Mouse (Mus musculus) erythroid progenitor cell, adult 5-6 weeks (primary cell): Measurements from ENCODE around the gene Nphp1. TPM values are rescaled to one million over a fixed set of nuclear protein-coding genes. Genes with fewer than 3 reads are reported as not detected.

ENCODE experiments used
- ATAC-seq: replicated peaks from 2 replicates; pipeline ENCODE4 v1.8.0; 2016; ENCODE audit warnings: moderate number of reproducible peaks, mild to moderate bottlenecking, moderate TSS enrichment, inconsistent platforms; ENCODE audit not compliant: poor library complexity, low FRiP score, severe bottlenecking
- total RNA-seq, 2 experiments: library from RNA; stranded (forward) in 1 of 2; stranded (reverse) in 1 of 2; fragments of 150-400 nt in 1 of 2; fragments of 186-747, 209-891 nt in 1 of 2; gene quantifications; 2 replicates each; pipeline versions ENCODE4 v1.2.3 to v1.2.4; 2015 to 2017; ENCODE audit warnings: low replicate concordance in 2 of 2

The Nphp1 gene
- total RNA-seq, 2 experiments from 2014 or later: 2.0 to 8.4 TPM

DNA sequence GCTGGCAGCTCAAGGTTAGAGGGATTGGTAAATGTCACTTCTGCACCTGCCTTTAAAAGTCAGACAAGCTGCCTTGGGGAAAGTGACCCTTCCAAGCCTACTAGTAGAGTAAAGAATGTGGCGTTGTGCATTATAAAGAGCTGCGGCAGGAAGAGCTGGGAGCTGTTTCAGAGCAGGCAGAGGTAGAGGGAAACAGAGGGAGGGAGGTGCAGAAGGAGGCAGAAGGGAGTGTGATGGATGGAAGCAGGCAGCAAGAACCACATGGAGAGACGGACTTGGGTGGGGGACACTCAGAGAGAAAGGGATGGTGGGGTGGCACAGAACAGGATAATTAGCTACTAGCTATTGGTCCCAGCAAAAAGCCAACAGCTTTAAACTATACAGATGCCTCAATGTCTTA lies 80.6 kb downstream of the Nphp1 start:
- no peak for ATAC-seq

DNA sequence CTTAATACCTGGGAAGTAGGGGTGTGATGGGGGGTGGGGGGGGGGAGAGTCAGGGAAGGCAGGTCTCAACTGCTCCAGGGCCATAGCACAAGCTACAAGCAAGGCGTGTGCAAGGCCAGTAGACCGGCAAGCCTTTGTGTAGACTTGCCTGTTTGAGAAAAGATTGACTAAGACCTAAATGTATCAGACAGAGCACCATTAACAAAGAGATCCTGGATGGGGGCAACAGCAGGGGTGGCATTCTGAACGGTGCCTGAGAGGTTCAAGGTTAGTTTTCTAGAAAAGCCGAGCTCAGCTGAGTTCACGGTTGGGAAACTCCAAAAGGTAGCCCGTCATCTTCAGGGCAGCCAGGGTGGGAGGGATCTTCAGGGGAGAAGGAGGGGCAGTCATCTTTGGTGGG lies 83.4 kb downstream of the Nphp1 start:
- ATAC-seq: no peak

Other genes with a start within 250 kb of the Nphp1 start
- gene Prom2, start 247.4 kb downstream of the Nphp1 start, total RNA-seq (2015; ENCODE audit: low replicate concordance): not detected in 2 replicates
- not detected in 2 replicates for gene Prom2, start 247.4 kb downstream of the Nphp1 start, total RNA-seq (2017; ENCODE audit: low replicate concordance)
- 0.42 TPM in 1 of 2 replicates, not detected in the other for gene Zfp661, start 201.8 kb downstream of the Nphp1 start, total RNA-seq (2015; ENCODE audit: low replicate concordance)
- 0.26 and 0.83 TPM in 2 replicates for gene Zfp661, start 201.8 kb downstream of the Nphp1 start, total RNA-seq (2017; ENCODE audit: low replicate concordance)
- 2.9 and 20.5 TPM in 2 replicates for gene Mrps5, start 201.7 kb downstream of the Nphp1 start, total RNA-seq (2015; ENCODE audit: low replicate concordance)
- gene Mrps5, start 201.7 kb downstream of the Nphp1 start, total RNA-seq (2017; ENCODE audit: low replicate concordance): 6.7 and 17.8 TPM in 2 replicates
- not detected in 2 replicates for gene Mal, start 132.2 kb downstream of the Nphp1 start, total RNA-seq (2015; ENCODE audit: low replicate concordance)
- gene Mal, start 132.2 kb downstream of the Nphp1 start, total RNA-seq (2017; ENCODE audit: low replicate concordance): not detected in 2 replicates
- gene Mall, start 59.0 kb downstream of the Nphp1 start, total RNA-seq (2015; ENCODE audit: low replicate concordance): not detected in 2 replicates
- not detected in 2 replicates for gene Mall, start 59.0 kb downstream of the Nphp1 start, total RNA-seq (2017; ENCODE audit: low replicate concordance)
- gene Mtln, start 3.6 kb upstream of the Nphp1 start, total RNA-seq (2015; ENCODE audit: low replicate concordance): 1.4 TPM in 1 of 2 replicates, not detected in the other
- gene Mtln, start 3.6 kb upstream of the Nphp1 start, total RNA-seq (2017; ENCODE audit: low replicate concordance): 5.8 and 7.5 TPM in 2 replicates
- 161 and 187 TPM in 2 replicates for gene Bub1, start 43.0 kb upstream of the Nphp1 start, total RNA-seq (2015; ENCODE audit: low replicate concordance)
- 126 and 183 TPM in 2 replicates for gene Bub1, start 43.0 kb upstream of the Nphp1 start, total RNA-seq (2017; ENCODE audit: low replicate concordance)
- 0.84 TPM in 1 of 2 replicates, not detected in the other for gene Acoxl, start 50.0 kb upstream of the Nphp1 start, total RNA-seq (2015; ENCODE audit: low replicate concordance)
- not detected in 2 replicates for gene Acoxl, start 50.0 kb upstream of the Nphp1 start, total RNA-seq (2017; ENCODE audit: low replicate concordance)